Mouse (Mus musculus) layer of hippocampus, adult 8-10 months (tissue): Measurements from ENCODE around the gene Abcc5. TPM values are rescaled to one million over a fixed set of nuclear protein-coding genes. Genes with fewer than 3 reads are reported as not detected.
"Not testable (repeated sequence)": the region's sequence is repeated elsewhere in the genome, so short reads cannot be mapped to it uniquely, and the experiment has no call there.

ENCODE experiments used
- DNase-seq, 2 experiments: peaks; one replicate each; pipeline ENCODE4 v3.0.0; 2022; ENCODE audit warnings: low spot score in 2 of 2
- total RNA-seq, 4 experiments: library from RNA; stranded (reverse); gene quantifications; 2 replicates each; pipeline ENCODE4 v1.2.4; 2022

The Abcc5 gene
- total RNA-seq: 100 to 1,000 TPM; 202 to 301 (median 225) TPM

- DNase-seq: peak; percentile 96
Observed at GRCm38 (mm10) chr16:20425855-20426598, at the start of gene Abcc5. TSS of gene Abcc5 (minus strand) at chr16:20426394.

GRCm38 (mm10) chr16:20475335-20475734 is 49.1 kb upstream of the Abcc5 start:
- DNase-seq: no peak

- DNase-seq: no peak
Observed at GRCm38 (mm10) chr16:20474786-20475185, 48.6 kb upstream of the Abcc5 start.

- DNase-seq: no peak
Observed at GRCm38 (mm10) chr16:20474211-20474610, 48.0 kb upstream of the Abcc5 start.

GRCm38 (mm10) chr16:20473748-20474147 is 47.6 kb upstream of the Abcc5 start:
- no peak for DNase-seq

GRCm38 (mm10) chr16:20471686-20472085 is 45.5 kb upstream of the Abcc5 start:
- DNase-seq: no peak

GRCm38 (mm10) chr16:20470981-20471380 is 44.8 kb upstream of the Abcc5 start:
- DNase-seq: no peak

GRCm38 (mm10) chr16:20464725-20465124 is 38.5 kb upstream of the Abcc5 start:
- DNase-seq: no peak

- DNase-seq: not testable (repeated sequence)
Observed at GRCm38 (mm10) chr16:20458736-20459135, 32.5 kb upstream of the Abcc5 start.

GRCm38 (mm10) chr16:20456106-20456505 is 29.9 kb upstream of the Abcc5 start:
- no peak for DNase-seq

- DNase-seq: no peak
Observed at GRCm38 (mm10) chr16:20454155-20454654, 28.0 kb upstream of the Abcc5 start.

- no peak for DNase-seq
Observed at GRCm38 (mm10) chr16:20451774-20452173, 25.6 kb upstream of the Abcc5 start.

- no peak for DNase-seq
Observed at GRCm38 (mm10) chr16:20445871-20446270, 19.7 kb upstream of the Abcc5 start.

- DNase-seq: no peak
Observed at GRCm38 (mm10) chr16:20444831-20445388, 18.7 kb upstream of the Abcc5 start.

- DNase-seq: no peak
Observed at GRCm38 (mm10) chr16:20442871-20443270, 16.7 kb upstream of the Abcc5 start.

GRCm38 (mm10) chr16:20438673-20439415 is 12.7 kb upstream of the Abcc5 start:
- no peak for DNase-seq

- DNase-seq: not testable (repeated sequence)
Observed at GRCm38 (mm10) chr16:20438046-20438445, 11.9 kb upstream of the Abcc5 start.

GRCm38 (mm10) chr16:20436281-20436680 is 10.1 kb upstream of the Abcc5 start:
- DNase-seq: no peak

- DNase-seq: no peak
Observed at GRCm38 (mm10) chr16:20429328-20429727, 3.1 kb upstream of the Abcc5 start.

GRCm38 (mm10) chr16:20427566-20427965 is 1.4 kb upstream of the Abcc5 start:
- no peak for DNase-seq

- DNase-seq: no peak
Observed at GRCm38 (mm10) chr16:20424719-20425650, 1.2 kb downstream of the Abcc5 start.
